Mouse (Mus musculus): Measurements from ENCODE around the gene 4930523C07Rik.

DNA sequence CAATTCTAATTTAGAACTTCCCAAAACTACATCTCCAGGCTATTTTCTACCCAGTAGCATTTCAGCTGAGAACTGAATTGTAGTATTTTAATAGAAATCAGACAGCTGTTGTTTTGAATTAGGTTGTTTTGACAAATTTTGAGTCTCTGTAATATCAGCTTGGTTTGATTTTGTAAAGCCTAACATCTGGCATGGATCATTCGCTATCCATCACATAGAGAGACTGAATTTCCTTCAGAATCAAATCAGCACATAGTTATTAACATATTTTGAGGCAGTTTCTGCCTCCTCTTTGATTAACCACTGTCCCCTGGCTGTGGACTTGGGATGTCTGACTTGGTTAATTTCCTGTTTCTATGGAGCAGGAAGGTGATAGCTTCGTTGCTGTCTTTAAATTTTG, 64.4 kb downstream of the 4930523C07Rik start:
- TF ChIP-seq CTCF (IDR thresholded peaks at IDR 0.05; ENCODE audit: control insufficient read depth, insufficient read depth, insufficient read length) (no peak), MYOG (IDR thresholded peaks at IDR 0.05; ENCODE audit: control insufficient read depth, extremely low read depth, insufficient read length) (no peak), MYOD1 (IDR thresholded peaks at IDR 0.05; ENCODE audit: control insufficient read depth, insufficient read length, low read depth) (no peak), USF1 (IDR thresholded peaks at IDR 0.05; ENCODE audit: low read depth) (no peak), MAX (IDR thresholded peaks at IDR 0.05) (no peak)

Data from C2C12 (cell line).